Mouse (Mus musculus): ENCODE data around the gene Tspan13.

Gene Tspan13

GRCm38 (mm10) chr12:35977633-35978246 is 64.6 kb downstream of the Tspan13 start:
- in situ Hi-C loops (cut with MboI), result no loop called here

GRCm38 (mm10) chr12:35975898-35976297 is 66.4 kb downstream of the Tspan13 start:
- in situ Hi-C loops (cut with MboI), result no loop called here

GRCm38 (mm10) chr12:35966768-35967141 is 75.5 kb downstream of the Tspan13 start:
- in situ Hi-C loops (cut with MboI), result no loop called here

- in situ Hi-C loops (cut with MboI), result no loop called here
Observed at GRCm38 (mm10) chr12:35966098-35966767, 76.1 kb downstream of the Tspan13 start.
